Mouse (Mus musculus): ENCODE measurements at regions not wholly inside any gene's neighbourhood (a gene's known extent, or its start where the extent isn't known, plus 50 kb on each side); places are given as distances from the start of the nearest gene placed in this dataset.

DNA sequence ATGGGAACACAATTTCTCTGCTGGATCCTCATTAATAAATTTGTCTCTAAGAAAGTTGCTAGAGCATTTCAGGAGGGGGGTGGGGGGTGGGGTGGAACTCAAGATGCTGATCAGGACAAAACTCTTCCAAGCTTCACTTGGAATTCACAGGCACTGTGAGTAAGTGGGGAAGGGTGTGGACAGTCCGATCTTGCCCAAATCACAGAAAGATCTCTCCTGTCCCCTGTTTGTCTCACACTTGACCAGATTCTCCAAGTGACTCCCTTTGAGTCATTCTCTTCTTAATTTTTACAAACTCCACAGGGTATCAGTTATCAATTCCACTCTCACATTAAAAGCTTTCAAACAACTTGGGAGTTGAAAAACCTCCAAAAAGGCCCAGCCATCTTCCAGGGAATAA lies 58.1 kb upstream of the Mocs2 start:
- no peak for TF ChIP-seq POLR2A (IDR thresholded peaks at IDR 0.05; ENCODE audit: extremely low read depth, insufficient read depth, low read length)
- no peak for TF ChIP-seq CTCF (IDR thresholded peaks at IDR 0.05; ENCODE audit: low read depth, low read length)

Measured in liver, adult 2 months (tissue).